Mouse (Mus musculus): ENCODE measurements at regions not wholly inside any gene's neighbourhood (a gene's known extent, or its start where the extent isn't known, plus 50 kb on each side); places are given as distances from the start of the nearest gene placed in this dataset.
A peak's percentile ranks its signal among the peaks of the same experiment; 100 is the strongest.

DNA sequence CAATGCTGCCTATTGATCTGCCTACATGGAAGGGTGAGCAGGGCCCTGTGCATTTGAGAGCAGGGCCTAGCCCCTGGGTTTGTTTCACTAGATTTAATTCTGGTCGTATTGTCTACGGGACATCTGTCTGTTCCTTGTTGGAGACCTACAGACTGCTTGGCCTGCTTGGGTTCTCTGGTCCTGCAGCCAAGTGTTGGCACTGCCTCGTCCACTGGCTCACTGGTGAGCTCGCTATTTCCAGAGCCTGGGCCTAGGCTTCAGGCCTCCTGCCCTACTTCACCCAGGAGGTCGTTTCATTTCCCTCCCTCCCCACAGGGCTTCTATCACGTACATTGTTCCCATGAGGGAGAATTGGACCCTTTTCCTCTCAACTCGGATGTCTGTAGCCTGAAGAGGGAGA is 62.2 kb upstream of the Blcap start:
- DNase-seq = no peak
- intact Hi-C loops (cut with DNase I; ENCODE audit: low total_unique reads) = loop anchor here (10.0 kb wide), 2 partner anchors 112 to 352 kb away; no protein-coding TSS in a partner anchor

DNA sequence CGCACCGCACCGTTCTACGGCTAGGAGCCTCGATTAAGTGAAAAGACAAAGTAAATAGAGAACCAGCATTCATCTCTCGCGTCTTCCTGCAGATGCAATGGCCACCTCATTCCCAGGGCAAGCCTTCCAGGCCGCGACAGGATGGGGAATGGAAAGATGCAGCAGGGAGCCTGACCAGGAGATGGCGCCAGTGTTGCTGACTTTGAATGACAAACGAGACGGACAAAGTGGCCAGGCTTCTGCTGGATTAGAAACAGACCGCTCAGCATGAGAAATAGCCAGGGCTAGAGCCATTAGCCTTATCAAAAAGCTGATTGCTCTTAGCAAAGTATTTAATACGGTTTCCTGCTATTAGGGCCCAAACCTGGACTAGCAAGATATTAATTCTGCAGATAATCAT is 64.6 kb upstream of the Blcap start:
- intact Hi-C loops (cut with DNase I; ENCODE audit: low total_unique reads) = loop anchor here (2.0 to 10.0 kb wide), 3 partner anchors 109 to 349 kb away; no protein-coding TSS in a partner anchor
- DNase-seq = peak; percentile 85

DNA sequence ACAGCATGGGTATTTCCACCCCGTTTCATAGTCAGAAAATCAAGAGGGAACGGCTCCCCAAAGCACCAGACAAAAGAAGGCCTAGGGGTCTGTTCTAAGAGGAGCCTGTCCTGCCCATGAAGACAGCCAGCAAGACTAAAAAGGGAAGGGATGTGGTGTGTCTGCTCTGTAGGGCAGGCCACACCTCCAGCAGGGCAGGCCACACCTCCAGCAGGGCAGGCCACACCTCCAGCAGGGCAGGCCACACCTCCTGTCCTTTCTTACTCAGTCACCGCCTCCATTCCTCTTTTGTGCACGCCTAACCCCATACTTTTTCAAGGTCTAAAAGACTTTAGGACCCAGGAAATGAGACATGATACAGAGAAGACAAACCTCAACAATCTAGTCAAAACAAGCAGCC is 69.8 kb upstream of the Blcap start:
- no peak for DNase-seq
- intact Hi-C loops (cut with DNase I; ENCODE audit: low total_unique reads) = no loop called here

DNA sequence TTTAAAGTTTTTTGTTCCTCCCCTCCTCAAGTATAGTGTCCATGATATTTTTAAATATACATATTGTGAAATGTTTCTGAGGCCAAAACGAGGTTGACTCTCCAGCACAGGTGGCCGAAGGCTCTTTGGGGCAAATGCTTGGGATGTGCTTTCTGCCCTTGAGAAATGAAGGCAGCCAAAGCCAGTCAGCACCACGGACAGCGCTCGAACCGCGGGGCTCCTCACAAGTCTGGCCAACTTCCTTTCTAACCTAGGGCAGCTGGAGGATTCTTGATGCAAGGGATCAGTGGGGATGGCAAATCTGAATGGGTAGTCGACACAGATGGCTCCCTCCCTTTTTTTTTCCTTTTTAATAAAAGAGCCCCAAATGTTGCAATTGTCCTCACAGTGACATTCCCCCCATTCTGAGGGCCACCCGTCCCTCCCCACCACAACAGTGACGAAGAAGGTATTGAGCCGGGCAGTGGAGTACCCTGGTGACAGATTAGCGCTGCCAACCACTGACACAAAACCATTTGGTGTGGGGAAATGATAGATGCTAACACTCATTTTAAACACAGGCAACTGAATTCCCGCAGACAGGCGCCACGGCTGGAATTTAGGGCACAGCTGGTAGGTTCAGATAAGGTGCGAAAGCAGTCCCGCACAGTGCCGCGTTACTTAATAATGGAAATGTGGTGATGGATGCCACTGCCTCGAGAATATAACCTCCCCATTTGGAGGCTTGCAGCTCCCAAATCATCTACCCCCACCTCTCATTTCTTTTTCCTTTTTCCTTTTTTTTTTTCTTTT is 73.4 kb upstream of the Ctnnbl1 start:
- intact Hi-C loops (cut with DNase I; ENCODE audit: low total_unique reads) = no loop called here
- DNase-seq = peak; percentile 37

DNA sequence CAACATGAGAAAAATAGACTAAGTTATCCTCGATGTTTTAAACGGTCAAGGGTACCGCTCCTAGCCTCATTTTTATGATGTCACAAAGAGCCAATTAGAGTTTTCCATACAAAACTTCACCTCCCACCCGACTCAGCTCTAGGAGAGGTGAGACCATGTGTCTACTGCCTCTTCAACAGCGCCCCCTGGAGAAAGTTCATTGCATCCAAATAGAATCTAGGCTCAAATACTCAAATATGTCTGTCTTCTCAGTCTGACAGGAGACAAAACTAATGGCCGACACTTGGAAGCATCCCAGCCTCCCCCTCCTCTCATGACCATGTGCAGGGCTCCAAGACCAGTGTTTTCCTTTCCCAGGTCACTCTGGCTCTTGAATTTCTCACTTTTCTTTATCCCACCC is 72.7 kb upstream of the Ctnnbl1 start:
- no peak for DNase-seq
- intact Hi-C loops (cut with DNase I; ENCODE audit: low total_unique reads) = no loop called here

DNA sequence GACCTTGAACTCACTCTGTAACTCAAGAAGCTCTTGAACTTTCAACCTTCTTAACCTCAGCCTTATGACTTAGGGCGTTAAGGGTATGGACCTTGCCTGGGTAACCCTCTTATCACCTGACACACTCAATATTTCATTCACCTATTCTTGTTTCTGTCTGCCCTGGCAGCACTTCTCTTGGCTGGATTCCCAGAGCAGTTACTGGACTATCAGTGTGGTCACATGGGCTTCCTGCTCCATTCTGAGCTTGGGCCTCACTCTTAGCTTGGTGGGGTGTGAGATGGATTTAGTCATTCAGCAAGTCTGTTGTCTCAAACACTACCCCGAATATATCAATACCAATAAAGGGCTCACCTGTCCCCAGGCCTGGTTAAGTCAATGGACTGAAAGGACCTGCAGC is 67.0 kb upstream of the Ctnnbl1 start:
- no peak for DNase-seq
- intact Hi-C loops (cut with DNase I; ENCODE audit: low total_unique reads) = no loop called here

DNA sequence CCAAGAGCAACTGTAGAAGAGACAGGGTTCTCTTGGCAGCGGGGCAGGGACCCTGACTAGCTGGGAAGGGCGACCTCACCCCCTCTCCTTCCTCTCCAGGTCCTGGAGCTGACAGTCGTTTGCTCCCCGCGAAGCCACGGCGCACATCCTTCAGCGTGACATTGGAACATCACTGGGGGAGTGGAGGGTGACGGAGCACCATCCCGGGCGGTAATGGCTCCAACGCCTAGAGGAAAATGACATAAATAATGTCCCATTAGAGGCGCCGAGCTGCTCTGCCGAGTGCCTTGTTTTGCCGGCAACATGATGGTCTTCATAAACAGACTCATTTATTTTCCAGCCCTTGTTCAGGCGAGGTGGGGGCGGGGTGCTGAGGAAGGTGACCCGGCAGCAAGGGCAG is 62.3 kb upstream of the Ctnnbl1 start:
- no peak for DNase-seq
- intact Hi-C loops (cut with DNase I; ENCODE audit: low total_unique reads) = no loop called here

DNA sequence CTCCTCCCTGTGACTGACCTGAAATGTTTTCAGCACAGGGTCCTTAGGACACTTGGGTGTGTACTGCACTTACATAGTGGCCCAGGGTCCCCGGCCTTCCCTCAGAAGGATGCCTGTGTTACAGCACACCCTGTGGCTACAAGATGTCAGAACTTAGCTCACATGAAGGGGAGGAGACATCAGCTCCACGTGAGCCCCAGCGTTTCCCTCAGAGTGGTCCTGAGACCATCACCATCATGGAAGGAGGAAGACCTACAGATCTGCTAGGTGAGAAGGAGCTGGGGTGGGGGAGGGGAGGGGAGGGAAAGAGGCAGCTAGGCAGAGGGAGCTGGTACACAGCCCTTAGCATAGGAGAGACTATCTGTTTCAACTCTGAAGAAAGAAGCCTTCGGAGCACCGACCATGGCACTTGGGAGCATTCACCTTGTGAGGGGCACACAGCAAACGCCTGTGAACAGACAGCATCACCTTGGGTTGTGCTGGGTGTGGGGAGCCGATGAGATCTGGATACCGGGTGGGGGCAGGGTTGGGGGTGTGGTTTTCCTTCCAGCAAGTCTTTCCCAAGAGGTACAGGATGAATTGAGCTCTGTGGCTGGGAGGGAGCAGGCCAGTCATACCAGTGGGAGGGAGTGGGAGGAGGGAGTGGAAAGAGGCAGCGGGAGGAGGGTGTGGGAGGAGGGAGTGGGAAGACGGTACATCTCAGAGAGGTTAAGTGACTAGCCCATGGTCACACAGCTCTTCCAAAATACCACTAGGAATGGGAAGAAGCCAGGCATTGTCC is 60.6 kb upstream of the Ctnnbl1 start:
- DNase-seq = no peak
- intact Hi-C loops (cut with DNase I; ENCODE audit: low total_unique reads) = no loop called here

DNA sequence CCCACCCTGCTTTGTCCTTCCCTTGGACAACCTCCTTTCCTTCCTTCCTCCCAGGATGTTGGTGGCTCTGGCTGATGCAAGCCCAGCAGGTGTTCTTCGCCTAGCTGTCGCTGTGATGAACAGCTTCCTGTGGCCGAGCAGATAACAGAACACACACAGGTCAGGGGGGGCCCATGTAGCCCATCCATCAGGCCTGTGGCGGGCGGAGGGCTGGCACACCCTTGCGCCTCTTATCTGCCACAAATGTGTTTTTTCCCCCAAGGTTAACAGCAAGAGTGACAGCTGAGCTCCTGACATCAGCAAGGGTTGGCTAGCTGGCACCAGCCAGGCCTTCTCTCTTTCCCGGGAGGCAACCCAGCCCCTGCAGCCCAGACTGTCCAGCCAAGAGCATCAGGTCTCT is 59.9 kb upstream of the Ctnnbl1 start:
- intact Hi-C loops (cut with DNase I; ENCODE audit: low total_unique reads) = no loop called here

DNA sequence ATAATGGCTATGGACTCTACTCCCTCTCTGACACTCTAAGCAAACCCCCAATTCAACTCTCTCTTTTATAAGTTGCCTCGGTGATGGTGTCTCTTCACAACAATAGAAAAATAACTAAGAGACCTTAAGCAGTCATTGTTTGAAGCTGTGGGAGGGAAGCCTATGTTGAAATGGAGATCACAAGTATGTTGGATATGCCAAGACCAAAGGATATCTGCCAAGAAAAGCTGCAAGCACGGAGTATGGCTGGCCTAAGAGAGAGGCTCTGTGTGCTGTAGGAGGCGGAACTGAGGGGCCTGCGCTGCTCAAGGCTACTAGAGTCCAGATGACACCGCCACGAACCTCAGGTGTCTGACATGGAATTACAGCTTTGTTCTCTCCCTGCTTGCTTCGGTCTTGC is 55.3 kb upstream of the Ctnnbl1 start:
- intact Hi-C loops (cut with DNase I; ENCODE audit: low total_unique reads) = no loop called here
- no peak for DNase-seq

More for the DNA sequence above, 59.9 kb upstream of the Ctnnbl1 start:
- DNase-seq = no peak

Data from gastrocnemius, postnatal 14 days (tissue).